ENCODE assay signal across 15 mouse cellular contexts in the genomic region with DNA sequence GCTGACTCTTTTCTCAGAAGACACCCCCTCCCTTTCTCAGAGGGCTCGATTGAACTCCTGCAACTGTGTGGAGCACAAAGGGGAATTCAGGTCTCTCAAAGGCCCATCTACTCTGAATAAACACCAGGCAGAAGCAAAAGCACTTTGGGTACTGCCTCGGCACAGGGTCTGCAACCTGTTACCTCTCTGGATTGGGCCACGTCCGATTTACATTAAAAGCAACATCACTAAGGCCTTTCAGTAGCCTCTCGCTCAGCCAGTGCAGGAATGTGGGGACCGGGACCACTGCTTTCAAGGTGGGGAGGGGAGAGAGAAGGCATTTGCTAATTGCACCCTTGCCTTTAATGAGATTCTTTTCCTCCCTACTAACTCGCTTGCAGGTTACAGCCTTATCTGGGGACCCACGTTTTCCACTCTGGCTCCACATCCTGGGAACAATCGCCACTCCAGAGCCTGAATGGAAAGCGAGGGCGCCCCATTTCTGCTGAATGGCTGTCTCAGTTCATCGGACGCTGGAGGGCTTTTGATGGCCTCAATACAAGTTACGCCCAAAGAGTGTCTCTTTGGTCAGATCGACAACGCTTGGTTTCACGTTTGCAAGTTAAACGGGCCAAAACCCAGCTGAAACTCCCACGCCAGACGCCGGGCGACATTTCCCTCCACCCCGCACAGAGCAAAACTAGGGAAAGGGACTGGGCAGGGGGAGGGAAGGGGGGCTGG. TPM values are rescaled to one million over a fixed set of nuclear protein-coding genes. Genes with fewer than 3 reads are reported as not detected.
DNase-seq lines count a peak whose midpoint lies in the region; ATAC-seq lines count a peak whose summit lies in the region.
"Had no signal": no experiment of that assay in that cellular context is flagged by ENCODE, and none has a peak within 500 bp of the region (broad histone marks: within the 10 kb centered on the region; RNA-seq: fewer than 3 reads in every experiment).

No protein-coding gene starts in this region.

- peaks cover 14% of the 10 kb centered on the region for H3K4me1 ChIP-seq in heart, embryonic 11.5 days (ENCODE audit: control insufficient read depth, insufficient read depth, low read length)
- H3K4me1 ChIP-seq in forebrain, embryonic 10.5 days: peaks cover 86% of the 10 kb centered on the region
- peaks cover 65% of the 10 kb centered on the region for H3K4me1 ChIP-seq in limb, embryonic 10.5 days

- H3K27me3 ChIP-seq in heart, embryonic 11.5 days (ENCODE audit: control insufficient read depth, insufficient read depth, low read length): peaks cover 89% of the 10 kb centered on the region
- peaks cover 100% of the 10 kb centered on the region for H3K27me3 ChIP-seq in forebrain, embryonic 10.5 days (ENCODE audit: poor library complexity, severe bottlenecking)
- H3K27me3 ChIP-seq in limb, embryonic 10.5 days (ENCODE audit: low read depth, poor library complexity, severe bottlenecking): peaks cover 100% of the 10 kb centered on the region

- no peak overlapping the region for H3K27ac ChIP-seq in heart, embryonic 11.5 days (ENCODE audit: low read depth, low read length)
- peak overlapping the region; percentile 75 for H3K27ac ChIP-seq in forebrain, embryonic 10.5 days
- H3K27ac ChIP-seq in limb, embryonic 10.5 days: no peak overlapping the region
- H3K27ac ChIP-seq: liver, embryonic 14.5 days had no signal

- DNase-seq in heart, adult 8-10 months (ENCODE audit: low spot score): no peak
- peak; percentile 71 for DNase-seq in ES-CJ7 (ENCODE audit: low read depth, low spot score)
- peak; percentile 64 for DNase-seq in forebrain, embryonic 10.5 days (ENCODE audit: extremely low spot score, low spot score)
- DNase-seq in limb, embryonic 10.5 days (ENCODE audit: low spot score): peak; percentile 62
- DNase-seq in left cerebral cortex, adult 18-20 months (ENCODE audit: low spot score in 2 of 2): no peak
- DNase-seq in kidney, postnatal 10 days: no peak
- DNase-seq: right cerebral cortex, postnatal 25 days; thymus, adult 18-20 months had no signal

- no peaks in the 10 kb centered on the region for H3K36me3 ChIP-seq in heart, embryonic 11.5 days (ENCODE audit: control insufficient read depth, insufficient read depth, low read length)
- no peaks in the 10 kb centered on the region for H3K36me3 ChIP-seq in forebrain, embryonic 10.5 days (replicated peaks)
- no peaks in the 10 kb centered on the region for H3K36me3 ChIP-seq in limb, embryonic 10.5 days

- no peaks in the 10 kb centered on the region for H3K9me3 ChIP-seq in heart, embryonic 11.5 days (replicated peaks; ENCODE audit: control insufficient read depth, low read length)
- H3K9me3 ChIP-seq in forebrain, embryonic 10.5 days: peaks cover 3% of the 10 kb centered on the region; the same call in 1 of the 2 replicates
- H3K9me3 ChIP-seq in limb, embryonic 10.5 days (replicated peaks): no peaks in the 10 kb centered on the region

- 1% methylated on average over 23 of the region's 23 CpGs for WGBS in heart, embryonic 11.5 days (ENCODE audit: insufficient replicate concordance)
- WGBS in forebrain, embryonic 10.5 days: under 1% methylated on average over 23 of the region's 23 CpGs
- under 1% methylated on average over 23 of the region's 23 CpGs for WGBS in limb, embryonic 10.5 days

- H3K9ac ChIP-seq in heart, embryonic 11.5 days (ENCODE audit: low read depth, low read length): no peak overlapping the region
- H3K9ac ChIP-seq: liver, embryonic 14.5 days had no signal

- peak overlapping the region; percentile 35 for H3K4me2 ChIP-seq in heart, embryonic 11.5 days

- H3K4me3 ChIP-seq in heart, embryonic 11.5 days (ENCODE audit: low read depth, low read length): no peak overlapping the region; the same call in 1 of the 2 replicates
- H3K4me3 ChIP-seq in forebrain, embryonic 10.5 days: peak overlapping the region; percentile 36
- H3K4me3 ChIP-seq in limb, embryonic 10.5 days: peak overlapping the region; percentile 32
- H3K4me3 ChIP-seq: erythroblast, embryonic 14.5 days had no signal

- ATAC-seq in heart, embryonic 11.5 days (replicated peaks; ENCODE audit: insufficient number of reproducible peaks, low FRiP score, low TSS enrichment): no peak
- ATAC-seq in megakaryocyte-erythroid progenitor cell, adult 5-6 weeks (replicated peaks; ENCODE audit: low FRiP score, low TSS enrichment, poor library complexity, severe bottlenecking): no peak

RNA-seq across cellular contexts. Expression of a gene that starts 4.6 kb away (rescaled TPM):
- not detected in 2 replicates for polyA plus RNA-seq in heart, embryonic 11.5 days (2014; fragmentation: Nextera tagmentation; extraction: Ambion mirVana)
- not detected for total RNA-seq in heart, adult 8-10 months (2022)
- 8.8 and 10.5 TPM in 2 replicates for polyA plus RNA-seq in forebrain, embryonic 10.5 days (2016; fragmentation: Nextera tagmentation; extraction: Ambion mirVana)
- not detected in 2 replicates for polyA plus RNA-seq in limb, embryonic 10.5 days (2016; fragmentation: Nextera tagmentation; extraction: Ambion mirVana)
- total RNA-seq in left cerebral cortex, adult 18-20 months (2021): under 1 TPM in 1 of 2 experiments, not detected in 1; 0.33 TPM
- not detected in 2 replicates for total RNA-seq in megakaryocyte-erythroid progenitor cell, adult 5-6 weeks (2014; fragmentation: Nextera tagmentation)
- total RNA-seq in megakaryocyte-erythroid progenitor cell, adult 5-6 weeks (2017): not detected in 2 replicates
- total RNA-seq: hematopoietic stem cell, adult 5-6 weeks; monocyte, adult 5-6 weeks had no signal
- polyA plus RNA-seq: erythroblast, embryonic 14.5 days; large intestine, adult 2 months; liver, embryonic 14.5 days had no signal

RNA-seq across cellular contexts. Expression of a gene that starts 26.2 kb away (rescaled TPM):
- 28.7 and 28.8 TPM in 2 replicates for polyA plus RNA-seq in heart, embryonic 11.5 days (2014; fragmentation: Nextera tagmentation; extraction: Ambion mirVana)
- 10 to 100 TPM; 13.9 to 18.2 (median 14.7) TPM for total RNA-seq in heart, adult 8-10 months (2022)
- polyA plus RNA-seq in forebrain, embryonic 10.5 days (2016; fragmentation: Nextera tagmentation; extraction: Ambion mirVana): 34.4 and 37.8 TPM in 2 replicates
- polyA plus RNA-seq in limb, embryonic 10.5 days (2016; fragmentation: Nextera tagmentation; extraction: Ambion mirVana): 36.9 and 40.0 TPM in 2 replicates
- 10 to 100 TPM; 19.5 to 20.7 TPM for total RNA-seq in left cerebral cortex, adult 18-20 months (2021)
- 7.5 and 12.5 TPM in 2 replicates for total RNA-seq in megakaryocyte-erythroid progenitor cell, adult 5-6 weeks (2014; fragmentation: Nextera tagmentation)
- 19.4 and 41.6 TPM in 2 replicates for total RNA-seq in megakaryocyte-erythroid progenitor cell, adult 5-6 weeks (2017)

Comparison
In these comparisons a context has a peak if more than half of its experiments do, and no peak if none do; other contexts are left out.
1. DNase-seq: peak in ES-CJ7 (single experiment), forebrain, embryonic 10.5 days (single experiment) and limb, embryonic 10.5 days (single experiment); none in heart, adult 8-10 months (single experiment), left cerebral cortex, adult 18-20 months (0 of 2) and kidney, postnatal 10 days (single experiment).